Mouse (Mus musculus) left cerebral cortex, postnatal 36 days (tissue): ENCODE measurements around the gene Lemd1. TPM values are rescaled to one million over a fixed set of nuclear protein-coding genes. Genes with fewer than 3 reads are reported as not detected.

Experiments used
- DNase-seq, 2 experiments: peaks; one replicate each; pipeline ENCODE4 v3.0.0; 2021 to 2022; ENCODE audit warnings: low spot score in 2 of 2, mixed read lengths in 1 of 2
- intact Hi-C: fragments of 180-260 bp; cut with DNase I; formaldehyde crosslinking; loops from one replicate; pipeline ENCODE4 v1.15.1; 2025
- microRNA-seq: library from miRNA; unstranded; fragments of <30 nt; microRNA quantifications from one replicate; pipeline ENCODE4 v1.2.0, GENCODE M21; 2022
- total RNA-seq, 2 experiments: library from RNA; stranded (reverse); gene quantifications; 2 replicates each; pipeline ENCODE4 v1.2.3; 2021

Gene Lemd1
- total RNA-seq, 2 experiments from 2014 or later, result 6.3 to 6.4 TPM

DNA sequence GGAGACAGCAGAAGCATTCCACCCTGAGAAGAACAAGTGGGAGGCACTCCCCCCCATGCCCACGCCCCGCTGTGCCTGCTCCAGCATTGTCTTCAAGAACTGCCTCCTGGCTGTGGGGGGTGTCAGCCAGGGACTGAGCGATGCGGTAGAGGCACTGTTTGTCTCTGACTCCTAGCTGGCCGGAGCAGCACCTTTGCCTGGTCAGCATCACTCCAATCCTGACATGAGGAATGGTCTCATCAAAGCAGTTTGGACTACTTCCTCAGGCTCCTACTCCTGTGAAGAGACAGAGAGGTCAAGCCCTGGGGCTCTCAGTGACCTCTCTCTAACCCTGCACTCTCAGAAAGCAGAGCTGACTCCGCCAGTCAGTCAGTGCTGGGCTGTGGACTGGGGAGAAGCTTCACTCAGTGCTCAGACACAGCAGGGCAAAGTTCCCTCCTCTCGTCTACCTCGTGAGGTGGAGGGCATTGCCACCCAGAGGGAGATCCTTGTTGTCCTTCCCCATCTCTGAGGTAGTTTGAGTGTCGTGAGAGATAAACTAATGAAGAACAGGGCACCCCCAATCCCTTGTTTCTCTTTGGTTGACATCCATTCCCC is 113.5 kb downstream of the Lemd1 start:
- no peak for DNase-seq
- intact Hi-C loops, result no loop called here

DNA sequence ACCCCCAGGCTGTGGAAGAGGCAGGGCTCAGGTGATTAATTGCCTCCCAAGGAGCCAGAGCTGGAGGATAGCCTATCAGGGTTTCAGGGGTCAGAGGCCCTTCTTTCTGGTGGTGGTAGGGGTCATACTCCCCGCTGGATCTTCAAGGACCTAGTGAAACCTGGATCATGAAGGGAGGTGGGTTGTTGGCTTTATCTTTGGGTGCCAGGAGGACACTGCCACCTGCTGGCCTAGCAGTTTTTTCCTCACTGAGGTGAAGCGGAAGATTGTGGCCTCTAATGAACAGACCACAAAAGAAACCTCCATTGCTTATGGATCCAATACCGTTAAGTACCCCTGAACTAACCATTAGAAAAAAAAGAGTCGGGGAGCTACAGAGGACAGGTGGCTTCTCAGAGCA is 114.9 kb downstream of the Lemd1 start:
- intact Hi-C loops, result loop anchor here (2.0 kb wide), 1 partner anchor 149 kb away; no protein-coding TSS in a partner anchor
- DNase-seq, result peak; percentile 32 to 34

GRCm38 (mm10) chr1:132306808-132307207 is 115.6 kb downstream of the Lemd1 start:
- intact Hi-C loops, result loop anchor here (2.0 kb wide), 1 partner anchor 150 kb away; no protein-coding TSS in a partner anchor
- no peak for DNase-seq

DNA sequence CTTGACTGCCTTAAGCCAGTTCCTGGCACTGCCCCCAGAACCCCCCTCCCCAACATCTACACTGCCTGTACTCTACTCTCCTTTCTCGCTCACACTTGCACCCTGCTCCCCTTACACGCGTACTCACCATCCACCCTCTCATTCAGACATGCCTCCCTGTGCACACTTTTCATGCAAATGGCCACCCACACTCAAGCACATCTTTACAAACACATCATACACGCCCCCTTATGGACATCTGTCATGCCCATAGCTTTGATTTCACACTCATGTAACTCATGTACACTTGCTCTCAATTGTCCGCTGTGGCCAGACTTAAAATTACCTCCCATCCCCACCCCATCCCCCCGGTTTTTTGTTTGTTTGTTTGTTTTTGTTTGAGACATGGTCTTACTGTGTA is 116.7 kb downstream of the Lemd1 start:
- DNase-seq, result no peak
- intact Hi-C loops, result loop anchor here (2.0 kb wide), 1 partner anchor 151 kb away; no protein-coding TSS in a partner anchor

GRCm38 (mm10) chr1:132308674-132309073 is 117.4 kb downstream of the Lemd1 start:
- intact Hi-C loops, result no loop called here
- no peak for DNase-seq

Small RNA genes lying within 50 kb of the gene (microRNA-seq; reads per million reads assigned to microRNA genes)
- gene Mir135b, result 62.7 reads per million, percentile 52 among the genes with 10 or more reads in this experiment

Other genes with a start within 250 kb of the Lemd1 start
- gene Slc45a3, start 228.5 kb upstream of the Lemd1 start, total RNA-seq, result 1 to 10 TPM; 1.0 to 1.4 TPM
- 10 to 100 TPM; 48.7 to 54.6 TPM for gene Elk4, start 183.8 kb upstream of the Lemd1 start, total RNA-seq
- 100 to 1,000 TPM in 1 of 2 experiments, 10 to 100 TPM in 1; 77.5 to 101 TPM for gene Mfsd4a, start 123.4 kb upstream of the Lemd1 start, total RNA-seq
- 10 to 100 TPM; 29.6 to 31.5 TPM for gene Cdk18, start 51.7 kb upstream of the Lemd1 start, total RNA-seq
- gene AC124108.1, start within 50 bp of the Lemd1 start, total RNA-seq, result 1 to 10 TPM; 5.4 to 6.2 TPM
- not detected for gene Gm10188, start 38.3 kb downstream of the Lemd1 start, total RNA-seq
- 10 to 100 TPM; 11.0 to 13.6 TPM for gene Klhdc8a, start 107.2 kb downstream of the Lemd1 start, total RNA-seq
- 1 to 10 TPM in 1 of 2 experiments, under 1 TPM in 1; 0.62 to 1.6 TPM for gene Nuak2, start 124.7 kb downstream of the Lemd1 start, total RNA-seq
- gene Tmcc2, start 199.8 kb downstream of the Lemd1 start, total RNA-seq, result 100 to 1,000 TPM; 171 to 173 TPM
- gene Dstyk, start 226.1 kb downstream of the Lemd1 start, total RNA-seq, result 10 to 100 TPM; 40.4 to 46.8 TPM